Mouse (Mus musculus) retina, embryonic 14.5 days (tissue): ENCODE data around the gene Slc29a1.

ENCODE experiments used
- DNase-seq: peaks from one replicate; pipeline ENCODE4 v3.0.0-alpha.2; 2015; ENCODE audit warnings: low spot score

Gene Slc29a1

GRCm38 (mm10) chr17:45589844-45590243 is 9.6 kb downstream of the Slc29a1 start:
- no peak for DNase-seq

- DNase-seq, result no peak
Observed at GRCm38 (mm10) chr17:45589236-45589635, 10.2 kb downstream of the Slc29a1 start.

- DNase-seq, result no peak
Observed at GRCm38 (mm10) chr17:45588370-45588769, 11.0 kb downstream of the Slc29a1 start.

GRCm38 (mm10) chr17:45586449-45586837 is 13.0 kb downstream of the Slc29a1 start:
- no peak for DNase-seq

GRCm38 (mm10) chr17:45585725-45586448 is 13.5 kb downstream of the Slc29a1 start:
- DNase-seq, result no peak

GRCm38 (mm10) chr17:45584939-45585678 is 14.3 kb downstream of the Slc29a1 start:
- peak; percentile 90 for DNase-seq

- no peak for DNase-seq
Observed at GRCm38 (mm10) chr17:45584096-45584896, 15.1 kb downstream of the Slc29a1 start.

GRCm38 (mm10) chr17:45582715-45583355 is 16.6 kb downstream of the Slc29a1 start:
- no peak for DNase-seq

GRCm38 (mm10) chr17:45582188-45582587 is 17.2 kb downstream of the Slc29a1 start:
- no peak for DNase-seq

- peak; percentile 92 for DNase-seq
Observed at GRCm38 (mm10) chr17:45581567-45581983, 17.8 kb downstream of the Slc29a1 start.

- no peak for DNase-seq
Observed at GRCm38 (mm10) chr17:45580958-45581477, 18.4 kb downstream of the Slc29a1 start.

GRCm38 (mm10) chr17:45579554-45579953 is 19.9 kb downstream of the Slc29a1 start:
- DNase-seq, result no peak

- DNase-seq, result no peak
Observed at GRCm38 (mm10) chr17:45578843-45579242, 20.6 kb downstream of the Slc29a1 start.

- DNase-seq, result no peak
Observed at GRCm38 (mm10) chr17:45578242-45578641, 21.2 kb downstream of the Slc29a1 start.

- DNase-seq, result no peak
Observed at GRCm38 (mm10) chr17:45575123-45575897, 24.1 kb downstream of the Slc29a1 start.

- peak; percentile 67 for DNase-seq
Observed at GRCm38 (mm10) chr17:45574129-45574761, 25.2 kb downstream of the Slc29a1 start.

- peak; percentile 95 for DNase-seq
Observed at GRCm38 (mm10) chr17:45573780-45574123, 25.7 kb downstream of the Slc29a1 start.

- peak; percentile 98 for DNase-seq
Observed at GRCm38 (mm10) chr17:45573087-45573779, 26.2 kb downstream of the Slc29a1 start, which contains the start of gene Hsp90ab1. TSS of gene Hsp90ab1 (minus strand) at chr17:45573271.

GRCm38 (mm10) chr17:45572103-45573086 is 27.0 kb downstream of the Slc29a1 start:
- peak; percentile 83 for DNase-seq
